Mouse (Mus musculus) ZHBTc4 (cell line): ENCODE data around the gene Rras2.
A peak's percentile ranks its signal among the peaks of the same experiment; 100 is the strongest.

Experiments
- DNase-seq: peaks from one replicate; pipeline ENCODE4 v3.0.0-alpha.2; 2011; ENCODE audit warnings: low read depth, low spot score

Gene Rras2

GRCm38 (mm10) chr7:114071851-114072616, 45.5 kb downstream of the Rras2 start:
- DNase-seq, result no peak

GRCm38 (mm10) chr7:114071395-114071794, 46.2 kb downstream of the Rras2 start:
- no peak for DNase-seq

GRCm38 (mm10) chr7:114070458-114070840, 47.1 kb downstream of the Rras2 start:
- no peak for DNase-seq

GRCm38 (mm10) chr7:114069726-114070457, 47.7 kb downstream of the Rras2 start:
- DNase-seq, result no peak

GRCm38 (mm10) chr7:114068956-114069533, 48.5 kb downstream of the Rras2 start:
- no peak for DNase-seq

GRCm38 (mm10) chr7:114066529-114067178, 50.9 kb downstream of the Rras2 start:
- DNase-seq, result peak; percentile 94

GRCm38 (mm10) chr7:114065407-114066185, 52.0 kb downstream of the Rras2 start:
- no peak for DNase-seq

- DNase-seq, result no peak
These were observed 53.6 kb downstream of the Rras2 start for GRCm38 (mm10) chr7:114063966-114064365.

- no peak for DNase-seq
These were observed 54.0 kb downstream of the Rras2 start for GRCm38 (mm10) chr7:114063534-114063933.

- DNase-seq, result no peak
These were observed 55.1 kb downstream of the Rras2 start for GRCm38 (mm10) chr7:114062451-114062850.

GRCm38 (mm10) chr7:114060445-114060844, 57.1 kb downstream of the Rras2 start:
- DNase-seq, result peak; percentile 75

GRCm38 (mm10) chr7:114058927-114059441, 58.6 kb downstream of the Rras2 start:
- DNase-seq, result no peak

- DNase-seq, result no peak
These were observed 59.4 kb downstream of the Rras2 start for GRCm38 (mm10) chr7:114058166-114058565.

- DNase-seq, result no peak
These were observed 63.9 kb downstream of the Rras2 start for GRCm38 (mm10) chr7:114053720-114054119.

- no peak for DNase-seq
These were observed 71.8 kb downstream of the Rras2 start for GRCm38 (mm10) chr7:114045814-114046213.

GRCm38 (mm10) chr7:114043929-114044549, 73.5 kb downstream of the Rras2 start:
- no peak for DNase-seq

GRCm38 (mm10) chr7:114042973-114043928, 74.3 kb downstream of the Rras2 start:
- no peak for DNase-seq

GRCm38 (mm10) chr7:114041349-114041748, 76.2 kb downstream of the Rras2 start:
- no peak for DNase-seq

- DNase-seq, result no peak
These were observed 80.3 kb downstream of the Rras2 start for GRCm38 (mm10) chr7:114037237-114037636.
